Mouse (Mus musculus): ENCODE measurements around the gene Cdc42ep4. TPM values are rescaled to one million over a fixed set of nuclear protein-coding genes. Genes with fewer than 3 reads are reported as not detected.

Cdc42ep4 gene
- polyA plus RNA-seq, 1 experiment from 2014 or later: 78.2 TPM

GRCm38 (mm10) chr11:113725235-113726048, 26.2 kb downstream of the Cdc42ep4 start:
- H3K36me3 ChIP-seq (ENCODE audit: control insufficient read depth, insufficient read depth, low read length): peaks cover 28% of the 10 kb centered on the region
- H3K4me2 ChIP-seq (ENCODE audit: low read depth): no peak overlapping the region
- no peaks in the 10 kb centered on the region for H3K27me3 ChIP-seq (ENCODE audit: control insufficient read depth, insufficient read depth, low read length)
- no peaks in the 10 kb centered on the region for H3K9me3 ChIP-seq (ENCODE audit: control insufficient read depth, low read length)
- peaks cover 17% of the 10 kb centered on the region for H3K4me1 ChIP-seq (ENCODE audit: control insufficient read depth, insufficient read depth, low read length)
- DNase-seq (ENCODE audit: low spot score): no peak
- H3K4me3 ChIP-seq (ENCODE audit: low read depth, low read length): no peak overlapping the region
- ATAC-seq (ENCODE audit: insufficient read depth, low FRiP score, low TSS enrichment): no peak
- no peak overlapping the region for H3K27ac ChIP-seq (ENCODE audit: low read depth, low read length)
- WGBS: 74% methylated on average over 4 of the region's 4 CpGs
- no peak overlapping the region for H3K9ac ChIP-seq (ENCODE audit: low read length)

- Histone ChIP-seq H3K36me3 (ENCODE audit: control insufficient read depth, insufficient read depth, low read length) (peaks cover 12% of the 10 kb centered on the region), H3K4me3 (ENCODE audit: low read depth, low read length) (no peak overlapping the region), H3K27me3 (ENCODE audit: control insufficient read depth, insufficient read depth, low read length) (no peaks in the 10 kb centered on the region), H3K27ac (ENCODE audit: low read depth, low read length) (no peak overlapping the region), H3K9ac (ENCODE audit: low read length) (no peak overlapping the region), H3K4me2 (ENCODE audit: low read depth) (no peak overlapping the region), H3K9me3 (ENCODE audit: control insufficient read depth, low read length) (no peaks in the 10 kb centered on the region), H3K4me1 (ENCODE audit: control insufficient read depth, insufficient read depth, low read length) (peaks cover 10% of the 10 kb centered on the region; the same call in 1 of the 2 replicates)
- ATAC-seq (ENCODE audit: insufficient read depth, low FRiP score, low TSS enrichment) (no peak), DNase-seq (ENCODE audit: low spot score) (no peak)
- 74% methylated on average over 14 of the region's 14 CpGs for WGBS
These were observed 29.1 kb downstream of the Cdc42ep4 start for GRCm38 (mm10) chr11:113722405-113723090.

GRCm38 (mm10) chr11:113717767-113718424, 33.8 kb downstream of the Cdc42ep4 start:
- H3K4me2 ChIP-seq (ENCODE audit: low read depth): no peak overlapping the region
- H3K27ac ChIP-seq (ENCODE audit: low read depth, low read length): no peak overlapping the region
- no peak overlapping the region for H3K9ac ChIP-seq (ENCODE audit: low read length)
- DNase-seq (ENCODE audit: low spot score) (no peak), ATAC-seq (ENCODE audit: insufficient read depth, low FRiP score, low TSS enrichment) (no peak)
- no peaks in the 10 kb centered on the region for H3K27me3 ChIP-seq (ENCODE audit: control insufficient read depth, insufficient read depth, low read length)
- no peaks in the 10 kb centered on the region for H3K36me3 ChIP-seq (ENCODE audit: control insufficient read depth, insufficient read depth, low read length)
- H3K4me1 ChIP-seq (ENCODE audit: control insufficient read depth, insufficient read depth, low read length): peaks cover 7% of the 10 kb centered on the region; the same call in 1 of the 2 replicates
- no peak overlapping the region for H3K4me3 ChIP-seq (ENCODE audit: low read depth, low read length)
- no peaks in the 10 kb centered on the region for H3K9me3 ChIP-seq (ENCODE audit: control insufficient read depth, low read length)
- WGBS: 60% methylated on average over 16 of the region's 16 CpGs

GRCm38 (mm10) chr11:113716132-113716531, 35.5 kb downstream of the Cdc42ep4 start:
- ATAC-seq (ENCODE audit: insufficient read depth, low FRiP score, low TSS enrichment): no peak
- 93% methylated on average over 2 of the region's 2 CpGs for WGBS
- no peaks in the 10 kb centered on the region for H3K27me3 ChIP-seq (ENCODE audit: control insufficient read depth, insufficient read depth, low read length)

GRCm38 (mm10) chr11:113715078-113715674, 36.5 kb downstream of the Cdc42ep4 start:
- 62% methylated on average over 7 of the region's 7 CpGs for WGBS
- Histone ChIP-seq H3K27ac (ENCODE audit: low read depth, low read length) (no peak overlapping the region), H3K27me3 (ENCODE audit: control insufficient read depth, insufficient read depth, low read length) (no peaks in the 10 kb centered on the region), H3K4me3 (ENCODE audit: low read depth, low read length) (no peak overlapping the region), H3K9ac (ENCODE audit: low read length) (no peak overlapping the region), H3K36me3 (ENCODE audit: control insufficient read depth, insufficient read depth, low read length) (no peaks in the 10 kb centered on the region), H3K9me3 (ENCODE audit: control insufficient read depth, low read length) (no peaks in the 10 kb centered on the region), H3K4me2 (ENCODE audit: low read depth) (no peak overlapping the region), H3K4me1 (ENCODE audit: control insufficient read depth, insufficient read depth, low read length) (peaks cover 15% of the 10 kb centered on the region)
- no peak for ATAC-seq (ENCODE audit: insufficient read depth, low FRiP score, low TSS enrichment)
- no peak for DNase-seq (ENCODE audit: low spot score)

More at GRCm38 (mm10) chr11:113716132-113716531, 35.5 kb downstream of the Cdc42ep4 start:
- H3K27ac ChIP-seq (ENCODE audit: low read depth, low read length): no peak overlapping the region
- DNase-seq (ENCODE audit: low spot score): no peak
- no peaks in the 10 kb centered on the region for H3K9me3 ChIP-seq (ENCODE audit: control insufficient read depth, low read length)
- H3K4me2 ChIP-seq (ENCODE audit: low read depth): no peak overlapping the region
- no peak overlapping the region for H3K9ac ChIP-seq (ENCODE audit: low read length)
- H3K36me3 ChIP-seq (ENCODE audit: control insufficient read depth, insufficient read depth, low read length): no peaks in the 10 kb centered on the region
- H3K4me1 ChIP-seq (ENCODE audit: control insufficient read depth, insufficient read depth, low read length): peaks cover 7% of the 10 kb centered on the region; the same call in 1 of the 2 replicates
- H3K4me3 ChIP-seq (ENCODE audit: low read depth, low read length): no peak overlapping the region

- H3K36me3 ChIP-seq (ENCODE audit: control insufficient read depth, insufficient read depth, low read length): no peaks in the 10 kb centered on the region
- peaks cover 19% of the 10 kb centered on the region for H3K4me1 ChIP-seq (ENCODE audit: control insufficient read depth, insufficient read depth, low read length)
- no peaks in the 10 kb centered on the region for H3K9me3 ChIP-seq (ENCODE audit: control insufficient read depth, low read length)
- no peak for ATAC-seq (ENCODE audit: insufficient read depth, low FRiP score, low TSS enrichment)
- no peak for DNase-seq (ENCODE audit: low spot score)
- WGBS: 29% methylated on average over 1 of the region's 1 CpGs
- H3K27ac ChIP-seq (ENCODE audit: low read depth, low read length): no peak overlapping the region
- 0 out of 2 replicates have a peak, but pooled peaks cover 3% of the 10 kb centered on the region for H3K27me3 ChIP-seq (ENCODE audit: control insufficient read depth, insufficient read depth, low read length)
- no peak overlapping the region for H3K4me3 ChIP-seq (ENCODE audit: low read depth, low read length)
- H3K9ac ChIP-seq (ENCODE audit: low read length): no peak overlapping the region
- H3K4me2 ChIP-seq (ENCODE audit: low read depth): no peak overlapping the region
These were observed 40.6 kb downstream of the Cdc42ep4 start for GRCm38 (mm10) chr11:113711061-113711460.

GRCm38 (mm10) chr11:113710257-113710777, 41.4 kb downstream of the Cdc42ep4 start:
- H3K27ac ChIP-seq (ENCODE audit: low read depth, low read length): peak overlapping the region; percentile 80
- H3K4me1 ChIP-seq (ENCODE audit: control insufficient read depth, insufficient read depth, low read length): peaks cover 19% of the 10 kb centered on the region
- no peak overlapping the region for H3K4me3 ChIP-seq (ENCODE audit: low read depth, low read length)
- no peaks in the 10 kb centered on the region for H3K36me3 ChIP-seq (ENCODE audit: control insufficient read depth, insufficient read depth, low read length)
- ATAC-seq (ENCODE audit: insufficient read depth, low FRiP score, low TSS enrichment) (peak; percentile 67), DNase-seq (ENCODE audit: low spot score) (peak; percentile 70)
- H3K9me3 ChIP-seq (ENCODE audit: control insufficient read depth, low read length): no peaks in the 10 kb centered on the region
- H3K9ac ChIP-seq (ENCODE audit: low read length): peak overlapping the region; percentile 49
- WGBS: 1% methylated on average over 10 of the region's 10 CpGs
- H3K27me3 ChIP-seq (ENCODE audit: control insufficient read depth, insufficient read depth, low read length): 0 out of 2 replicates have a peak, but pooled peaks cover 3% of the 10 kb centered on the region
- H3K4me2 ChIP-seq (ENCODE audit: low read depth): peak overlapping the region; percentile 22; the same call in 1 of the 2 replicates

GRCm38 (mm10) chr11:113709731-113710256, 41.9 kb downstream of the Cdc42ep4 start, which contains the start of gene Cpsf4l:
Cpsf4l (minus strand) TSS chr11:113710017.
- H3K9me3 ChIP-seq (ENCODE audit: control insufficient read depth, low read length): no peaks in the 10 kb centered on the region
- peak within 1 kb of the TSS; percentile 80 for H3K27ac ChIP-seq (ENCODE audit: low read depth, low read length)
- H3K27me3 ChIP-seq (ENCODE audit: control insufficient read depth, insufficient read depth, low read length): 0 out of 2 replicates have a peak, but pooled peaks cover 3% of the 10 kb centered on the region
- no peaks in the 10 kb centered on the region for H3K36me3 ChIP-seq (ENCODE audit: control insufficient read depth, insufficient read depth, low read length)
- H3K4me1 ChIP-seq (ENCODE audit: control insufficient read depth, insufficient read depth, low read length): peaks cover 19% of the 10 kb centered on the region
- WGBS: 2% methylated on average over 11 of the region's 11 CpGs
- H3K4me3 ChIP-seq (ENCODE audit: low read depth, low read length): no peak within 1 kb of the TSS
- DNase-seq (ENCODE audit: low spot score) (peak; percentile 60), ATAC-seq (ENCODE audit: insufficient read depth, low FRiP score, low TSS enrichment) (peak; percentile 58)
- peak within 1 kb of the TSS; percentile 49 for H3K9ac ChIP-seq (ENCODE audit: low read length)
- H3K4me2 ChIP-seq (ENCODE audit: low read depth): peak within 1 kb of the TSS; percentile 22; the same call in 1 of the 2 replicates

Data from neural tube, embryonic 11.5 days (tissue).